Mouse (Mus musculus) C2C12 (cell line): ENCODE data around the gene Ppm1l. TPM values are rescaled to one million over a fixed set of nuclear protein-coding genes. Genes with fewer than 3 reads are reported as not detected.

ENCODE experiments used
- H3K27me3 ChIP-seq: one replicate; pipeline ENCODE4 v1.6.1; 2011; ENCODE audit not compliant: control insufficient read depth, insufficient read depth, insufficient read length
- H3K36me3 ChIP-seq: one replicate; pipeline ENCODE4 v1.6.1; 2011; ENCODE audit not compliant: control insufficient read depth, insufficient read depth
- H3K4me3 ChIP-seq: one replicate; pipeline ENCODE4 v1.5.1; 2011; ENCODE audit warnings: mild to moderate bottlenecking, control low read depth; ENCODE audit not compliant: poor library complexity, insufficient read depth, severe bottlenecking
- H3K79me2 ChIP-seq: one replicate; pipeline ENCODE4 v1.6.1; 2011; ENCODE audit not compliant: control insufficient read depth, insufficient read depth
- H3K79me3 ChIP-seq: one replicate; pipeline ENCODE4 v1.6.1; 2011; ENCODE audit warnings: low read depth, control low read depth
- H3ac ChIP-seq: one replicate; pipeline ENCODE3; 2011; ENCODE audit warnings: low read depth; ENCODE audit not compliant: control insufficient read depth, insufficient read length
- CEBPB ChIP-seq: IDR thresholded peaks from one replicate; pipeline ENCODE4 v1.6.1; 2011; ENCODE audit warnings: low read depth, mild to moderate bottlenecking, control low read depth, moderate library complexity
- CTCF ChIP-seq: IDR thresholded peaks from one replicate; pipeline ENCODE4 v1.5.1; 2011; ENCODE audit not compliant: control insufficient read depth, insufficient read depth, insufficient read length
- FOSL1 ChIP-seq: IDR thresholded peaks from one replicate; pipeline ENCODE4 v1.8.0; 2011; ENCODE audit warnings: mild to moderate bottlenecking, low read length; ENCODE audit not compliant: poor library complexity, insufficient read depth, severe bottlenecking
- MAX ChIP-seq: IDR thresholded peaks from one replicate; pipeline ENCODE4 v1.6.1; 2011; ENCODE audit warnings: mild to moderate bottlenecking, control low read depth
- MYOD1 ChIP-seq: IDR thresholded peaks from one replicate; pipeline ENCODE4 v1.6.1; 2011; ENCODE audit warnings: low read depth; ENCODE audit not compliant: control insufficient read depth, insufficient read length
- MYOG ChIP-seq: IDR thresholded peaks from one replicate; pipeline ENCODE4 v1.6.1; 2011; ENCODE audit not compliant: control insufficient read depth, insufficient read length; ENCODE audit errors: extremely low read depth
- USF1 ChIP-seq: IDR thresholded peaks from one replicate; pipeline ENCODE4 v1.6.1; 2011; ENCODE audit warnings: low read depth, mild to moderate bottlenecking, control low read depth, moderate library complexity
- polyA plus RNA-seq: library from polyadenylated mRNA; unstranded; fragments of >200 nt; fragmentation: generic; extraction: Trizol; gene quantifications from one replicate; pipeline ENCODE4 v1.2.1, GENCODE M21; 2012; ENCODE audit warnings: missing spikeins

Gene Ppm1l
- polyA plus RNA-seq, 1 experiment: 3.7 TPM

DNA sequence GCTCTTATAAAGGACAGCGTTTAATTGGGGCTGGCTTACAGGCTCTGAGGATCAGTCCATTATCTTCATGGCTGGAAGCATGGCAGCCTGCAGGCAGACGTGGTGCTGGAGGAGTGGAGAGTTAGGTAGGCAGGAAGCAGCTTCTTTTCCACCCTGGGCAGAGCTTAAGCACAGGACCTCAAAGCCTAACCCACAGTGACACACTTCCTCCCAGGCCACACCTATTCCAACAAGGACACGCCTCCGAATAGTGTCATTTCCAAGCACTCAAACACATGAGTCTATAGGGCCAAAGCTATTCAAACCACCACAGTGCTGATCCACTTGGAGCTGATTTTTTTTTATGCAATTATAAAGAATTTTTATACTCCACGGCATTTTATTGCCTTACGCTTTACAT is 82.7 kb downstream of the Ppm1l start:
- no peak for TF ChIP-seq CEBPB
- no peak for TF ChIP-seq USF1
- Histone ChIP-seq H3K36me3 (no peaks in the 10 kb centered on the region), H3K79me3 (no peaks in the 10 kb centered on the region), H3ac (no peak overlapping the region), H3K27me3 (no peaks in the 10 kb centered on the region), H3K4me3 (no peak overlapping the region), H3K79me2 (no peaks in the 10 kb centered on the region)

DNA sequence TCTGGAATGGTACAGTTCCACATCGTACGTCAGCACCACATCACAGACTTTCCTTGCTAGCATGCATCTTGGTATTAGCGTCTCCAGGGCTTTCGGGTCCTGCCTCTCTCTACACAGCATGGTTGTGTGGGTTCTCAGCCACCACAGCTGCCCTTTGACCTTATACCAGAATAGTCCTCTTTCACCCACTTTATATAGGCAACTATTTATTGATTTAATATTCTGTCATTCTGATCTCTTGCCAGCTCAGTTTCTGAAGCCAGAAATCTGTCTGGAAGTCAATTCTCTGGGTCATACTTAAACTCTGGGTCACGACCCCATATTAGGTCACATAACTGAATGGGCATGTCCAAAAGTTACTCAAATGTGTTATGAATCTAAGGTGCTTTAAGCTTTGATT is 86.5 kb downstream of the Ppm1l start:
- Histone ChIP-seq H3K79me3 (no peaks in the 10 kb centered on the region), H3ac (no peak overlapping the region), H3K4me3 (no peak overlapping the region), H3K36me3 (no peaks in the 10 kb centered on the region), H3K27me3 (no peaks in the 10 kb centered on the region), H3K79me2 (no peaks in the 10 kb centered on the region)
- TF ChIP-seq MYOG: no peak
- no peak for TF ChIP-seq USF1
- no peak for TF ChIP-seq FOSL1
- no peak for TF ChIP-seq MYOD1
- no peak for TF ChIP-seq MAX
- TF ChIP-seq CEBPB: no peak
- TF ChIP-seq CTCF: no peak

DNA sequence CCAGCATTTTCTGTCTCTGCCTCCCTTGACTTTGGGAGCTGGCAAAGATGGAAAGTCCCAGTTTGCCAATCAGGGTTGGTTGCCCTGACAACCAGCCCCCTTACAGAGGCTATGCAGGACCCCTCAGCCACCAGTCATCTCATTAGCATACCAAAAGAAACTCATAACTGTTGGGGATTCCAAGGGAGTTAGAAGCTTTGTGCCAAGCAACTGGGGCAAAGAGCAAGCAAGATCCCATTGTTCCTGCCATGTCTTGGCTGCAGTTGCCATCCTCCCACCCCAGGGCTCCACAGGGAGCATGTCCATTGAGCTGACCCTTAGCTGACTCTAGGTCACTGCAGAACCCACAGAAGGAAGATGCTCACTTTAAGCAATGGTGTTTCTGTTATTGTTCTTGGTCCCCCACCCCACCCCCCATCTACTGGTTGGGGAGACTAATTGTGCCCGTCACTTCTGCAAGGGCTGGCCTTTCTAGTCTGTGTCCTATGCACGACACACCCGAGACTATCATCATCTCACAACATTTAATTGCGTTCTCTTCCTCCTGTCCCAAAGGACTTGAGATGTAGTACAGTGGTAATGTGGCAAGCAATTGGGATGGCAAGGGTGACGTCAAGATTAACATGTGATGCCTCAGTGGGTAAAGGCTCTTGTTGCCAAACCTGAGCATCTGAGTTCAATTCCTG is 89.7 kb downstream of the Ppm1l start:
- H3K79me3 ChIP-seq: no peaks in the 10 kb centered on the region
- no peaks in the 10 kb centered on the region for H3K36me3 ChIP-seq
- no peak overlapping the region for H3K4me3 ChIP-seq
- no peak for TF ChIP-seq CTCF
- TF ChIP-seq FOSL1: no peak
- H3ac ChIP-seq: no peak overlapping the region
- H3K27me3 ChIP-seq: no peaks in the 10 kb centered on the region
- H3K79me2 ChIP-seq: no peaks in the 10 kb centered on the region

GRCm38 (mm10) chr3:69408064-69408463 is 91.4 kb downstream of the Ppm1l start:
- Histone ChIP-seq H3K27me3 (no peaks in the 10 kb centered on the region), H3K79me2 (no peaks in the 10 kb centered on the region), H3K79me3 (no peaks in the 10 kb centered on the region), H3ac (no peak overlapping the region), H3K4me3 (no peak overlapping the region), H3K36me3 (no peaks in the 10 kb centered on the region)
- TF ChIP-seq MYOG (no peak), USF1 (no peak), CTCF (no peak), FOSL1 (no peak), MYOD1 (no peak), MAX (no peak), CEBPB (no peak)

DNA sequence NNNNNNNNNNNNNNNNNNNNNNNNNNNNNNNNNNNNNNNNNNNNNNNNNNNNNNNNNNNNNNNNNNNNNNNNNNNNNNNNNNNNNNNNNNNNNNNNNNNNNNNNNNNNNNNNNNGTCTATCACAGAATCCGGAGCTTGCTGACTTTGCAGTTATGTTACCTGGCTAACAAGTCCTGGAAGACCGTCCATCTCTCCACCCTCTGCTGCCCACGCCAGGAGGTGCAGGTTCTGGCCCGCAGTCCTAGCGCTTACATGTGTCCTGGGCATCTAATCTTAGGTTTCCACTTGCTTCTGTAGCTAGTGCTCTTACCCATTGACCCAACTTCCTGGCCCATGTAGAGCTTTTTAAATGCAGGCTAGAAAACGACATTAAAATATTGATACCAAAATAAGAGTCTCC is 99.5 kb downstream of the Ppm1l start:
- TF ChIP-seq CTCF (no peak), MYOG (no peak), MYOD1 (no peak), FOSL1 (no peak), CEBPB (no peak), MAX (no peak), USF1 (no peak)
- no peaks in the 10 kb centered on the region for H3K27me3 ChIP-seq
- H3K4me3 ChIP-seq: no peak overlapping the region
- no peaks in the 10 kb centered on the region for H3K79me2 ChIP-seq
- H3ac ChIP-seq: no peak overlapping the region
- H3K36me3 ChIP-seq: no peaks in the 10 kb centered on the region
- H3K79me3 ChIP-seq: no peaks in the 10 kb centered on the region

DNA sequence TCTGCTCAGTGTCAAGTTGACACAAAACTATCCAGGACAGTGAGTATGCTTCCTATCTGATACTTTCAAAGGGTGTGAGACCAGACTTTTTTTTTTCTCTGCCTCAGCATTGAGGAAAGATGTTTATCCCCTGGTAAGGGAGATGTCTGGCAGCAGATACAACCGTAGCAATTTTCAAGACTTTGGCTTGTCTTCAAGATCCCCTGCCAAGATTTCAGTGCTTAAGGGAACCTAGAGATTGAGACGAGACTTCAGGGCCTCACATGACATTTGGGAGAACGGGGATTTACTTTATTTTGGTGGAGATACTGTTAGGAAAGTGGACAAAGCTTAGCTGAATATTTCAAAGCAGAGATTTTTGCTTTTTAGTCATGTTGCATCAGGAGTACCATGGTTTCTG is 106.1 kb downstream of the Ppm1l start:
- H3ac ChIP-seq: no peak overlapping the region
- no peaks in the 10 kb centered on the region for H3K79me3 ChIP-seq
- no peak overlapping the region for H3K4me3 ChIP-seq
- no peaks in the 10 kb centered on the region for H3K36me3 ChIP-seq
- no peak for TF ChIP-seq FOSL1
- no peak for TF ChIP-seq CEBPB
- no peak for TF ChIP-seq USF1
- TF ChIP-seq MYOG: no peak
- TF ChIP-seq MAX: no peak
- TF ChIP-seq CTCF: no peak
- TF ChIP-seq MYOD1: no peak
- H3K79me2 ChIP-seq: no peaks in the 10 kb centered on the region
- H3K27me3 ChIP-seq: no peaks in the 10 kb centered on the region
